Mouse (Mus musculus): ENCODE data around the gene Kcnk7. TPM values are rescaled to one million over a fixed set of nuclear protein-coding genes. Genes with fewer than 3 reads are reported as not detected.
"Not testable (repeated sequence)": the region's sequence is repeated elsewhere in the genome, so short reads cannot be mapped to it uniquely, and the experiment has no call there.

Kcnk7 gene
- polyA plus RNA-seq, 1 experiment from 2014 or later: not detected

GRCm38 (mm10) chr19:5668372-5668771 lies 35.8 kb upstream of the Kcnk7 start:
- no peak overlapping the region for H3K9ac ChIP-seq (ENCODE audit: low read length)
- no peak for ATAC-seq (ENCODE audit: low FRiP score)

GRCm38 (mm10) chr19:5680432-5680831 lies 23.7 kb upstream of the Kcnk7 start:
- WGBS: 92% methylated on average over 4 of the region's 4 CpGs
- H3K36me3 ChIP-seq (ENCODE audit: control insufficient read depth, insufficient read depth, low read length): peaks cover 49% of the 10 kb centered on the region

More at GRCm38 (mm10) chr19:5668372-5668771, 35.8 kb upstream of the Kcnk7 start:
- Histone ChIP-seq H3K4me3 (ENCODE audit: low read depth, low read length) (no peak overlapping the region), H3K36me3 (ENCODE audit: control insufficient read depth, insufficient read depth, low read length) (peaks cover 12% of the 10 kb centered on the region; the same call in 1 of the 2 replicates), H3K27me3 (ENCODE audit: control insufficient read depth, insufficient read depth, low read length) (no peaks in the 10 kb centered on the region), H3K27ac (ENCODE audit: low read depth, low read length) (no peak overlapping the region), H3K4me2 (no peak overlapping the region), H3K9me3 (ENCODE audit: control insufficient read depth, low read length) (no peaks in the 10 kb centered on the region), H3K4me1 (ENCODE audit: control insufficient read depth, insufficient read depth, low read length) (peaks cover 3% of the 10 kb centered on the region; the same call in 1 of the 2 replicates)
- no peak for DNase-seq (ENCODE audit: low spot score, missing footprints)
- 90% methylated on average over 4 of the region's 4 CpGs for WGBS

GRCm38 (mm10) chr19:5684236-5684635 lies 19.9 kb upstream of the Kcnk7 start:
- Histone ChIP-seq H3K27me3 (ENCODE audit: control insufficient read depth, insufficient read depth, low read length) (no peaks in the 10 kb centered on the region), H3K9ac (ENCODE audit: low read length) (no peak overlapping the region), H3K9me3 (ENCODE audit: control insufficient read depth, low read length) (no peaks in the 10 kb centered on the region), H3K4me2 (no peak overlapping the region), H3K36me3 (ENCODE audit: control insufficient read depth, insufficient read depth, low read length) (peaks cover 42% of the 10 kb centered on the region), H3K27ac (ENCODE audit: low read depth, low read length) (no peak overlapping the region), H3K4me3 (ENCODE audit: low read depth, low read length) (no peak overlapping the region), H3K4me1 (ENCODE audit: control insufficient read depth, insufficient read depth, low read length) (peaks cover 8% of the 10 kb centered on the region; the same call in 1 of the 2 replicates)
- WGBS: 94% methylated on average over 12 of the region's 12 CpGs
- DNase-seq (ENCODE audit: low spot score, missing footprints): no peak
- no peak for ATAC-seq (ENCODE audit: low FRiP score)

More at GRCm38 (mm10) chr19:5680432-5680831, 23.7 kb upstream of the Kcnk7 start:
- ATAC-seq (ENCODE audit: low FRiP score) (no peak), DNase-seq (ENCODE audit: low spot score, missing footprints) (no peak)
- Histone ChIP-seq H3K27ac (ENCODE audit: low read depth, low read length) (no peak overlapping the region), H3K4me3 (ENCODE audit: low read depth, low read length) (no peak overlapping the region), H3K9me3 (ENCODE audit: control insufficient read depth, low read length) (no peaks in the 10 kb centered on the region), H3K27me3 (ENCODE audit: control insufficient read depth, insufficient read depth, low read length) (no peaks in the 10 kb centered on the region), H3K4me2 (no peak overlapping the region), H3K4me1 (ENCODE audit: control insufficient read depth, insufficient read depth, low read length) (no peaks in the 10 kb centered on the region), H3K9ac (ENCODE audit: low read length) (no peak overlapping the region)

- no peak for ATAC-seq (ENCODE audit: low FRiP score)
- H3K36me3 ChIP-seq (ENCODE audit: control insufficient read depth, insufficient read depth, low read length): peaks cover 37% of the 10 kb centered on the region
Observed at GRCm38 (mm10) chr19:5684985-5685384, 19.2 kb upstream of the Kcnk7 start.

GRCm38 (mm10) chr19:5685431-5685830 lies 18.7 kb upstream of the Kcnk7 start:
- Histone ChIP-seq H3K36me3 (ENCODE audit: control insufficient read depth, insufficient read depth, low read length) (peaks cover 36% of the 10 kb centered on the region), H3K4me1 (ENCODE audit: control insufficient read depth, insufficient read depth, low read length) (peaks cover 16% of the 10 kb centered on the region), H3K27ac (ENCODE audit: low read depth, low read length) (no peak overlapping the region), H3K9me3 (ENCODE audit: control insufficient read depth, low read length) (no peaks in the 10 kb centered on the region), H3K4me2 (no peak overlapping the region), H3K4me3 (ENCODE audit: low read depth, low read length) (no peak overlapping the region), H3K27me3 (ENCODE audit: control insufficient read depth, insufficient read depth, low read length) (no peaks in the 10 kb centered on the region), H3K9ac (ENCODE audit: low read length) (no peak overlapping the region)
- no peak for DNase-seq (ENCODE audit: low spot score, missing footprints)
- no peak for ATAC-seq (ENCODE audit: low FRiP score)
- WGBS: 95% methylated on average over 19 of the region's 19 CpGs

More at GRCm38 (mm10) chr19:5684985-5685384, 19.2 kb upstream of the Kcnk7 start:
- no peak overlapping the region for H3K27ac ChIP-seq (ENCODE audit: low read depth, low read length)
- H3K4me2 ChIP-seq: no peak overlapping the region
- no peak for DNase-seq (ENCODE audit: low spot score, missing footprints)
- no peaks in the 10 kb centered on the region for H3K9me3 ChIP-seq (ENCODE audit: control insufficient read depth, low read length)
- no peaks in the 10 kb centered on the region for H3K27me3 ChIP-seq (ENCODE audit: control insufficient read depth, insufficient read depth, low read length)
- peaks cover 11% of the 10 kb centered on the region for H3K4me1 ChIP-seq (ENCODE audit: control insufficient read depth, insufficient read depth, low read length)
- WGBS: 87% methylated on average over 13 of the region's 13 CpGs
- no peak overlapping the region for H3K4me3 ChIP-seq (ENCODE audit: low read depth, low read length)
- no peak overlapping the region for H3K9ac ChIP-seq (ENCODE audit: low read length)

- no peaks in the 10 kb centered on the region for H3K27me3 ChIP-seq (ENCODE audit: control insufficient read depth, insufficient read depth, low read length)
- H3K4me3 ChIP-seq (ENCODE audit: low read depth, low read length): no peak overlapping the region
- WGBS: 95% methylated on average over 11 of the region's 11 CpGs
- no peak for DNase-seq (ENCODE audit: low spot score, missing footprints)
- H3K36me3 ChIP-seq (ENCODE audit: control insufficient read depth, insufficient read depth, low read length): peaks cover 36% of the 10 kb centered on the region
- no peak for ATAC-seq (ENCODE audit: low FRiP score)
- no peak overlapping the region for H3K4me2 ChIP-seq
- H3K9ac ChIP-seq (ENCODE audit: low read length): no peak overlapping the region
- H3K4me1 ChIP-seq (ENCODE audit: control insufficient read depth, insufficient read depth, low read length): peaks cover 20% of the 10 kb centered on the region
- H3K27ac ChIP-seq (ENCODE audit: low read depth, low read length): no peak overlapping the region
- H3K9me3 ChIP-seq (ENCODE audit: control insufficient read depth, low read length): no peaks in the 10 kb centered on the region
Observed at GRCm38 (mm10) chr19:5685861-5686260, 18.3 kb upstream of the Kcnk7 start.

- no peaks in the 10 kb centered on the region for H3K9me3 ChIP-seq (ENCODE audit: control insufficient read depth, low read length)
- H3K27me3 ChIP-seq (ENCODE audit: control insufficient read depth, insufficient read depth, low read length): no peaks in the 10 kb centered on the region
- DNase-seq (ENCODE audit: low spot score, missing footprints) (no peak), ATAC-seq (ENCODE audit: low FRiP score) (no peak)
- H3K4me3 ChIP-seq (ENCODE audit: low read depth, low read length): no peak overlapping the region
- peaks cover 32% of the 10 kb centered on the region for H3K36me3 ChIP-seq (ENCODE audit: control insufficient read depth, insufficient read depth, low read length)
- H3K9ac ChIP-seq (ENCODE audit: low read length): no peak overlapping the region
- no peak overlapping the region for H3K27ac ChIP-seq (ENCODE audit: low read depth, low read length)
- peaks cover 25% of the 10 kb centered on the region for H3K4me1 ChIP-seq (ENCODE audit: control insufficient read depth, insufficient read depth, low read length)
- no peak overlapping the region for H3K4me2 ChIP-seq
- WGBS: 92% methylated on average over 13 of the region's 13 CpGs
Observed at GRCm38 (mm10) chr19:5686437-5686836, 17.7 kb upstream of the Kcnk7 start.

- not testable (repeated sequence) for H3K4me3 ChIP-seq (ENCODE audit: low read depth, low read length); H3K27ac ChIP-seq (ENCODE audit: low read depth, low read length); H3K4me2 ChIP-seq; ATAC-seq (ENCODE audit: low FRiP score); H3K9ac ChIP-seq (ENCODE audit: low read length); DNase-seq (ENCODE audit: low spot score, missing footprints); H3K9me3 ChIP-seq (ENCODE audit: control insufficient read depth, low read length); H3K27me3 ChIP-seq (ENCODE audit: control insufficient read depth, insufficient read depth, low read length)
- Histone ChIP-seq H3K36me3 (ENCODE audit: control insufficient read depth, insufficient read depth, low read length) (peaks cover 30% of the 10 kb centered on the region), H3K4me1 (ENCODE audit: control insufficient read depth, insufficient read depth, low read length) (peaks cover 28% of the 10 kb centered on the region)
- 88% methylated on average over 12 of the region's 12 CpGs for WGBS
Observed at GRCm38 (mm10) chr19:5686954-5687353, 17.2 kb upstream of the Kcnk7 start.

GRCm38 (mm10) chr19:5687738-5688137 lies 16.4 kb upstream of the Kcnk7 start:
- ATAC-seq (ENCODE audit: low FRiP score) (no peak), DNase-seq (ENCODE audit: low spot score, missing footprints) (no peak)
- Histone ChIP-seq H3K4me3 (ENCODE audit: low read depth, low read length) (peak overlapping the region; percentile 90), H3K27me3 (ENCODE audit: control insufficient read depth, insufficient read depth, low read length) (no peaks in the 10 kb centered on the region), H3K9ac (ENCODE audit: low read length) (peak overlapping the region; percentile 85), H3K4me2 (peak overlapping the region; percentile 99), H3K36me3 (ENCODE audit: control insufficient read depth, insufficient read depth, low read length) (peaks cover 25% of the 10 kb centered on the region), H3K9me3 (ENCODE audit: control insufficient read depth, low read length) (no peaks in the 10 kb centered on the region), H3K4me1 (ENCODE audit: control insufficient read depth, insufficient read depth, low read length) (peaks cover 33% of the 10 kb centered on the region), H3K27ac (ENCODE audit: low read depth, low read length) (peak overlapping the region; percentile 76)
- WGBS: 21% methylated on average over 9 of the region's 9 CpGs
